Mouse (Mus musculus) liver, adult 2 months (tissue): ENCODE measurements around the gene Dcakd. TPM values are rescaled to one million over a fixed set of nuclear protein-coding genes. Genes with fewer than 3 reads are reported as not detected.

Experiments used
- DNase-seq: peaks from one replicate; pipeline ENCODE4 v3.0.0-alpha.2; 2011; ENCODE audit warnings: low read depth, low spot score; ENCODE audit errors: extremely low read depth
- H3K27ac ChIP-seq: fragments of 200-500 bp; replicated peaks from 2 replicates; pipeline ENCODE4 v1.5.1; 2012; ENCODE audit warnings: low read depth, mild to moderate bottlenecking, control low read depth, inconsistent platforms, low read length; ENCODE audit not compliant: insufficient read depth
- H3K27me3 ChIP-seq: fragments of 200-500 bp; 2 replicates; pipeline ENCODE4 v1.6.1; 2012; ENCODE audit warnings: mild to moderate bottlenecking, moderate library complexity, low read length, inconsistent platforms; ENCODE audit not compliant: control insufficient read depth, insufficient read depth
- H3K36me3 ChIP-seq: fragments of 200-500 bp; 2 replicates; pipeline ENCODE4 v1.6.1; 2012; ENCODE audit warnings: low read length, inconsistent platforms; ENCODE audit not compliant: control insufficient read depth, insufficient read depth
- H3K4me1 ChIP-seq: fragments of 200-500 bp; 2 replicates; pipeline ENCODE4 v1.6.1; 2011; ENCODE audit warnings: low read length; ENCODE audit not compliant: control insufficient read depth, insufficient read depth
- H3K4me3 ChIP-seq: fragments of 200-500 bp; 2 replicates; pipeline ENCODE4 v1.5.1; 2011; ENCODE audit warnings: low read depth, mild to moderate bottlenecking, control low read depth, low read length, moderate library complexity; ENCODE audit not compliant: insufficient read depth
- H3K79me2 ChIP-seq: fragments of 200-500 bp; 2 replicates; pipeline ENCODE4 v1.6.1; 2012; ENCODE audit warnings: inconsistent platforms, mild to moderate bottlenecking, low read length, moderate library complexity; ENCODE audit not compliant: control insufficient read depth, insufficient read depth
- H3K9ac ChIP-seq: fragments of 200-500 bp; 2 replicates; pipeline ENCODE4 v1.6.1; 2012; ENCODE audit warnings: low read depth, mild to moderate bottlenecking, control low read depth, inconsistent platforms, low read length
- CTCF ChIP-seq: fragments of 200-500 bp; IDR thresholded peaks from 2 replicates; pipeline ENCODE4 v1.5.1; 2011; ENCODE audit warnings: low read depth, low read length, control low read depth
- POLR2A ChIP-seq: fragments of 200-500 bp; IDR thresholded peaks from 2 replicates; pipeline ENCODE4 v1.6.1; 2011; ENCODE audit warnings: low read length, control low read depth; ENCODE audit not compliant: insufficient read depth; ENCODE audit errors: extremely low read depth
- WGBS: fragments of 180-500 bp; shearing (Covaris S2); methylation state at CpG from one replicate; pipeline ENCODE4 v1.1.7; 2018; 5-methylcytosine and 5-hydroxymethylcytosine counted together
- polyA plus RNA-seq: library from polyadenylated mRNA; depleted of rRNA; stranded (reverse); fragments of >200 nt; gene quantifications from 2 replicates; pipeline ENCODE4 v1.2.3, GENCODE M21; 2012; rRNA removed
- total RNA-seq: library from RNA; depleted of rRNA; stranded (reverse); fragments of >200 nt; gene quantifications from 2 replicates; pipeline ENCODE4 v1.2.3, GENCODE M21; 2014; rRNA removed

Dcakd gene
- total RNA-seq (23.9 and 30.9 TPM in 2 replicates), polyA plus RNA-seq (45.8 and 46.3 TPM in 2 replicates)

DNA sequence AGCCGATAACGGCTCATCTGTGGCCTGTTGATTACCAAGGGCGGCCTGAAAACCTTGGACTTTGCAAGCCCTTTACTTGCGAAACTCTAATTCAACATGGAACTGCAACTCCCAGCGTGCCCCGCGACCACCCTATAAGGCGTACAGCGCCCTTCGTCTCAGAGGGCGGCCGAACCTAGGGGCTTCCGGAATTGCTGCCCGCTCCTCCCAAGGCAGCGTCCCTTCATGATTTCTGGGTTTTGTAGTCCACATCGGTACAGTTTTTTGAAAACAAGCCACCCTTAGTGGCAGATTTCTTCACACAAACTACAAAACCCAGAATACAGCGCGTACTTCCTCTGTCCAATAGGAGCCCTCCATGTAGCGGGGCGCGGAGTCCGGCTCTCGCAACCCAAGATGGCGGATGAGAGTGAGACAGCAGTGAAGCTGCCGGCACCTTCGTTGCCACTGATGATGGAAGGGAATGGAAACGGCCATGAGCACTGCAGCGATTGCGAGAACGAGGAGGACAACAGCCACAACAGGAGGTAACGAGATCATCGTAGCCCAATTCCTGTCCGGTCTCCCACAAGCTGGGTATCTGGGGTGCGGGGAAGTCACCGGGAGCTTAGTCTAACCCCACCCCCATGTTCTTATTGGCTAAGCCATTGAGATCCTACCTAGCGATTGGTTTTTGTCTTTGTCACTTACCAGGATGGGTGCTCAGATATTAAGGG, at the start of gene Dcakd, which contains the start of gene Nmt1:
Dcakd (minus strand) TSS at position 158 of the 716 bp plus-strand sequence.
Nmt1 (plus strand) TSS at position 15 of the 716 bp plus-strand sequence.
- Histone ChIP-seq H3K27ac (peak within 1 kb of the TSS; percentile 96), H3K27me3 (no peaks in the 10 kb centered on the region), H3K36me3 (peaks cover 26% of the 10 kb centered on the region), H3K4me1 (peaks cover 13% of the 10 kb centered on the region), H3K4me3 (peak within 1 kb of the TSS; percentile 64), H3K79me2 (peaks cover 24% of the 10 kb centered on the region; the same call in 1 of the 2 replicates), H3K9ac (peak within 1 kb of the TSS; percentile 86)
- TF ChIP-seq POLR2A (peak; percentile 74), CTCF (no peak)
- peak; percentile 99 for DNase-seq
- WGBS, result under 1% methylated on average over 36 of the region's 36 CpGs

DNA sequence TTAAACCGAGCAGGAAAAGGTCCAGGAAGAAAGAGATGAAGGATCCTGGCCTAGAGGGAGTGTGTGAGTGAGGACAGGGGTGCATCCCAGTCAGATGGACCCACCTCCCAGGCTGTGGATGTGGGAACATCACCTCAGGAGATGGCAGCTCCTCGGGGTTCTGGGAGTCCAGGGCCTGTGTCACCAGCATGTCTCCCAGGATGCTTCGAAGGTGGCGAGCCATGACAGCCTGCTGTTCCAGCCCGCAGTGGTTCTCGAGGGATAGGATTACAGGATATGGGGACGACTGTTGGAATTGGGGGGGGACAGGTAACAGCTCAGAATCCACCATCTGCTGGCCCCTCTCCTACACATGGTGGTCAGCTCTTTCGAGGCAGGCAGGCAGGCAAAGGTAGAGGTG, 48.4 kb upstream of the Dcakd start:
- Histone ChIP-seq H3K4me3 (no peak overlapping the region), H3K79me2 (no peaks in the 10 kb centered on the region), H3K36me3 (no peaks in the 10 kb centered on the region), H3K27ac (no peak overlapping the region), H3K9ac (no peak overlapping the region), H3K4me1 (no peaks in the 10 kb centered on the region), H3K27me3 (peaks cover 6% of the 10 kb centered on the region)
- DNase-seq, result no peak
- whole genome bisulfite sequencing, result 89% methylated on average over 8 of the region's 8 CpGs
- TF ChIP-seq CTCF (no peak), POLR2A (no peak)

DNA sequence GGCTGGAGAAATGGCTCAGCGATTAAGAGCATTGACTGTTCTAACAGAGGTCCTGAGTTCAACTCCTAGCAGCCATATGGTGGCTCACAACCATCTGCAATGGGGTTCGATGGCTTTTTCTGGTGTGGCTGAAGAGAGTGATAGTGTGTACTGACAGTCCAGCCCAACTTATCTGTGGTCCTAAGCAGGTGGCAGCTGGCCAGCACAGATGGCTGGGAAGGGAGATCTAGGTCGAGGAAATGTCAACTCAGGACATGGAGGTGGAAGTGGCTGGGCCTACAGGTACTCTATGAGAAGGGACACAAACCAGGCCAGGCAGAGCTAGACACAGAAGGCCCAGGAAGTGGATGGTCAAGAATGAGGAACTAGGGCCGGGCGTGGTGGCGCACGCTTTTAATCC, 47.9 kb upstream of the Dcakd start:
- whole genome bisulfite sequencing, result 81% methylated on average over 7 of the region's 7 CpGs
- DNase-seq, result no peak
- Histone ChIP-seq H3K79me2 (no peaks in the 10 kb centered on the region), H3K27ac (no peak overlapping the region), H3K4me1 (no peaks in the 10 kb centered on the region), H3K9ac (no peak overlapping the region), H3K27me3 (peaks cover 6% of the 10 kb centered on the region), H3K36me3 (no peaks in the 10 kb centered on the region), H3K4me3 (no peak overlapping the region)
- TF ChIP-seq POLR2A (no peak), CTCF (no peak)

DNA sequence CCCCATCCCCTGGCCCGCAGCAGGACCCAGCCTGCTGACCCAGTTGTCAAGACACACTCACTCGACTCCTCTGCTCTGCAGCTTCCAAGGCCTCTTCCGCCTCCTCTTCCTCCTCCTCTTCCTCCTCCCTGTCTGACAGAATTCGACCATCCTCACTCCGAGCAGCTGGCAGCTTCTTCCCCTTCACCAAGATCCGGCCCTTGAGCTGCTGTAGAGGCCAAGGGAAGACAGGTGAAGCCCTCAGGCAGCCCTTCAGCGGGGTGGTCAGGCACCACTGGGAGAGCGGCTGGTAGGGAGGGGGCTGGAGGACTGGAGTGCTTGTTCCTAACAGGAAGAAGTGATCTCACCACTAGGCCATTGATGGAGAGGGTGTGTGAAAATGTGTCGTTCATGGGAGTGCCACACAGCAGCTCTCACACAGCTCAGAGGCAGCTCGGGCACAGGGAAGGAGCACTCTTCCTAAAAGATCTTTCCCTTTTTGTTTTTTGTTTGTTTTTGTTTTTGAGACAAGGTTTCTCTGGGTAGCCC, 46.7 kb upstream of the Dcakd start:
- DNase-seq, result no peak
- TF ChIP-seq POLR2A (no peak), CTCF (no peak)
- Histone ChIP-seq H3K27me3 (no peaks in the 10 kb centered on the region), H3K4me3 (no peak overlapping the region), H3K36me3 (no peaks in the 10 kb centered on the region), H3K9ac (no peak overlapping the region), H3K4me1 (no peaks in the 10 kb centered on the region), H3K27ac (no peak overlapping the region), H3K79me2 (no peaks in the 10 kb centered on the region)
- 48% methylated on average over 10 of the region's 10 CpGs for WGBS

GRCm38 (mm10) chr11:103074121-103074650, 46.1 kb upstream of the Dcakd start:
- H3K27ac ChIP-seq, result no peak overlapping the region
- no peak overlapping the region for H3K4me3 ChIP-seq
- no peaks in the 10 kb centered on the region for H3K27me3 ChIP-seq
- no peaks in the 10 kb centered on the region for H3K36me3 ChIP-seq
- no peaks in the 10 kb centered on the region for H3K4me1 ChIP-seq
- H3K79me2 ChIP-seq, result no peaks in the 10 kb centered on the region
- no peak for TF ChIP-seq CTCF
- no peak for TF ChIP-seq POLR2A
- no peak for DNase-seq
- H3K9ac ChIP-seq, result no peak overlapping the region
- 84% methylated on average over 10 of the region's 10 CpGs for WGBS
